In genomic region chr13:109212788-109213473, GRCm38 (mm10) we compare ENCODE assay signal across 8 mouse cellular contexts.
DNase-seq lines count a peak whose midpoint lies in the region; ATAC-seq and TF ChIP-seq lines count a peak whose summit lies in the region.

No protein-coding gene starts in this region.

- peak; percentile 24 for DNase-seq in adrenal gland, postnatal 14 days
- no peak for DNase-seq in adrenal gland, postnatal 10 days
- DNase-seq in testis, postnatal 14 days (ENCODE audit: low spot score), result no peak
- peak; percentile 77 for DNase-seq in midbrain, postnatal 0 days (ENCODE audit: low spot score)
- no peak for DNase-seq in frontal cortex, postnatal 25 days (ENCODE audit: low spot score in 2 of 2)
- DNase-seq in left cerebral cortex, adult 11 months (ENCODE audit: low spot score), result no peak

- no peaks in the 10 kb centered on the region for H3K27me3 ChIP-seq in testis, adult 2 months (ENCODE audit: control insufficient read depth, insufficient read depth, low read length)
- no peaks in the 10 kb centered on the region for H3K27me3 ChIP-seq in intestine, embryonic 16.5 days (replicated peaks; ENCODE audit: control insufficient read depth, insufficient read depth, low read length)
- no peaks in the 10 kb centered on the region for H3K27me3 ChIP-seq in midbrain, postnatal 0 days (ENCODE audit: insufficient read depth, low read length)

- no peak for TF ChIP-seq CTCF in testis, adult 2 months (IDR thresholded peaks at IDR 0.05; ENCODE audit: control insufficient read depth, insufficient read depth, insufficient replicate concordance, low read depth, low read length)
- peak; percentile 77 for TF ChIP-seq CTCF in midbrain, postnatal 0 days (IDR thresholded peaks at IDR 0.05)

- H3K9ac ChIP-seq in intestine, embryonic 16.5 days (ENCODE audit: low read depth, low read length), result no peak overlapping the region
- no peak overlapping the region for H3K9ac ChIP-seq in midbrain, postnatal 0 days (replicated peaks; ENCODE audit: low read length, poor library complexity, severe bottlenecking)

- WGBS in intestine, embryonic 16.5 days, result 28% methylated on average over 12 of the region's 13 CpGs
- 30% methylated on average over 13 of the region's 13 CpGs for WGBS in midbrain, postnatal 0 days

- H3K4me2 ChIP-seq in intestine, embryonic 16.5 days (ENCODE audit: low read depth, low read length), result peak overlapping the region; percentile 45; the same call in 1 of the 2 replicates
- H3K4me2 ChIP-seq in midbrain, postnatal 0 days (ENCODE audit: low read depth, low read length, poor library complexity, severe bottlenecking), result peak overlapping the region; percentile 43

- H3K27ac ChIP-seq in testis, adult 2 months (ENCODE audit: control insufficient read depth, insufficient read depth, low read depth, low read length), result no peak overlapping the region
- H3K27ac ChIP-seq in intestine, embryonic 16.5 days (ENCODE audit: low read length), result no peak overlapping the region
- H3K27ac ChIP-seq in midbrain, postnatal 0 days (ENCODE audit: low read depth, low read length), result no peak overlapping the region

- TF ChIP-seq POLR2A in testis, adult 2 months (IDR thresholded peaks at IDR 0.05; ENCODE audit: control insufficient read depth, low read depth, low read length), result no peak

- H3K9me3 ChIP-seq in intestine, embryonic 16.5 days (ENCODE audit: control insufficient read depth, low read length), result no peaks in the 10 kb centered on the region
- no peaks in the 10 kb centered on the region for H3K9me3 ChIP-seq in midbrain, postnatal 0 days (ENCODE audit: low read length)

- no peaks in the 10 kb centered on the region for H3K36me3 ChIP-seq in testis, adult 2 months (ENCODE audit: control insufficient read depth, insufficient read depth, low read length)
- H3K36me3 ChIP-seq in intestine, embryonic 16.5 days (ENCODE audit: control insufficient read depth, insufficient read depth, low read length), result no peaks in the 10 kb centered on the region
- no peaks in the 10 kb centered on the region for H3K36me3 ChIP-seq in midbrain, postnatal 0 days (ENCODE audit: insufficient read depth, low read length)

- H3K4me1 ChIP-seq in testis, adult 2 months (ENCODE audit: control insufficient read depth, insufficient read depth, low read length), result peaks cover 5% of the 10 kb centered on the region
- no peaks in the 10 kb centered on the region for H3K4me1 ChIP-seq in intestine, embryonic 16.5 days (ENCODE audit: control insufficient read depth, insufficient read depth, low read length)
- H3K4me1 ChIP-seq in midbrain, postnatal 0 days (ENCODE audit: insufficient read depth, low read length), result no peaks in the 10 kb centered on the region

- ATAC-seq in intestine, embryonic 16.5 days, result peak; percentile 37; the same call in 1 of the 2 replicates
- peak; percentile 46 for ATAC-seq in midbrain, postnatal 0 days (ENCODE audit: low FRiP score)

- H3K4me3 ChIP-seq in testis, adult 2 months (ENCODE audit: control insufficient read depth, low read depth, low read length), result peak overlapping the region; percentile 36
- H3K4me3 ChIP-seq in intestine, embryonic 16.5 days (ENCODE audit: low read length), result no peak overlapping the region
- H3K4me3 ChIP-seq in midbrain, postnatal 0 days (ENCODE audit: low read depth, low read length), result no peak overlapping the region

Comparison
In these comparisons a context has a peak if more than half of its experiments do, and no peak if none do; other contexts are left out.
1. DNase-seq: peak in adrenal gland, postnatal 14 days (single experiment) and midbrain, postnatal 0 days (single experiment); none in adrenal gland, postnatal 10 days (single experiment), testis, postnatal 14 days (single experiment), frontal cortex, postnatal 25 days (0 of 2) and left cerebral cortex, adult 11 months (single experiment).